Mouse (Mus musculus) C2C12 (cell line): ENCODE results near the gene Dennd5a.

Experiments
- CEBPB ChIP-seq: IDR thresholded peaks from one replicate; pipeline ENCODE4 v1.6.1; 2011; ENCODE audit warnings: low read depth, mild to moderate bottlenecking, control low read depth, moderate library complexity
- CTCF ChIP-seq: IDR thresholded peaks from one replicate; pipeline ENCODE4 v1.5.1; 2011; ENCODE audit not compliant: control insufficient read depth, insufficient read depth, insufficient read length
- FOSL1 ChIP-seq: IDR thresholded peaks from one replicate; pipeline ENCODE4 v1.8.0; 2011; ENCODE audit warnings: mild to moderate bottlenecking, low read length; ENCODE audit not compliant: poor library complexity, insufficient read depth, severe bottlenecking
- MAX ChIP-seq: IDR thresholded peaks from one replicate; pipeline ENCODE4 v1.6.1; 2011; ENCODE audit warnings: mild to moderate bottlenecking, control low read depth
- MYOD1 ChIP-seq: IDR thresholded peaks from one replicate; pipeline ENCODE4 v1.6.1; 2011; ENCODE audit warnings: low read depth; ENCODE audit not compliant: control insufficient read depth, insufficient read length
- MYOG ChIP-seq: IDR thresholded peaks from one replicate; pipeline ENCODE4 v1.6.1; 2011; ENCODE audit not compliant: control insufficient read depth, insufficient read length; ENCODE audit errors: extremely low read depth
- USF1 ChIP-seq: IDR thresholded peaks from one replicate; pipeline ENCODE4 v1.6.1; 2011; ENCODE audit warnings: low read depth, mild to moderate bottlenecking, control low read depth, moderate library complexity

- TF ChIP-seq CTCF = no peak
- TF ChIP-seq USF1 = no peak
- no peak for TF ChIP-seq MAX
- TF ChIP-seq MYOD1 = no peak
- TF ChIP-seq MYOG = no peak
- TF ChIP-seq FOSL1 = no peak
- TF ChIP-seq CEBPB = no peak
Observed at GRCm38 (mm10) chr7:109961570-109961969, 1.3 kb upstream of the Dennd5a start.
